Comparison of ENCODE assay signal across 9 mouse cellular contexts in the genomic region with DNA sequence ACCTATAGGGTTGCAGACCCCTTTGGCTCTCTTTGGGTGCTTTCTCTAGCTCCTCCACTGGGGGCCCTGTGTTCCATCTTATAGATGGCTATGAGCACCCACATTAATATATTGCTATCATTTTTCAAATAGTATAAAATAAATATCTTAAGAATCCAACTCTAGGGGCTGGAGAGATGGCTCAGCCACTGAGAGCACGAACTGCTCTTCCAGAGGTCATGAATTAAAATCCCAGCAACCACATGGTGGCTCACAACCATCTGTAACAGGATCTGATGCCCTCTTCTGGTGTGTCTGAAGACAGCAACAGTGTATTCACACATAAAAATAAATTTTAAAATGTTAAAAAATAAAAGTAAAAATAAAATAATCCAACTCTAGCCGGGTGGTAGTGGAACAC. TPM values are rescaled to one million over a fixed set of nuclear protein-coding genes. Genes with fewer than 3 reads are reported as not detected.
"Had no signal": no experiment of that assay in that cellular context is flagged by ENCODE, and none has a peak within 500 bp of the region (broad histone marks: within the 10 kb centered on the region; RNA-seq: fewer than 3 reads in every experiment).

No protein-coding gene starts in this region.

RNA-seq across cellular contexts. Expression of gene Mgarp, which starts 51.5 kb away (rescaled TPM):
- total RNA-seq: gastrocnemius, postnatal 25 days; granulocyte monocyte progenitor cell, adult 5-6 weeks; hematopoietic stem cell, adult 5-6 weeks; layer of hippocampus, postnatal 14 days; layer of hippocampus, postnatal 36 days; left cerebral cortex, adult 18-20 months; left cerebral cortex, postnatal 14 days; left cerebral cortex, postnatal 36 days had no signal
- polyA plus RNA-seq: kidney, adult 2 months had no signal
